Mouse (Mus musculus) G1E (cell line): ENCODE data around the gene Gal3st2.

Source experiments
- CTCF ChIP-seq: IDR thresholded peaks from 2 replicates; pipeline ENCODE4 v1.5.1; 2012; ENCODE audit warnings: low read depth, low read length, inconsistent platforms, mixed read lengths
- GATA1 ChIP-seq: IDR thresholded peaks from 2 replicates; pipeline ENCODE4 v1.6.1; 2012; ENCODE audit warnings: borderline replicate concordance, low read length, inconsistent platforms, mixed read lengths
- GATA2 ChIP-seq: IDR thresholded peaks from 2 replicates; pipeline ENCODE4 v1.6.1; 2012; ENCODE audit warnings: low read depth, low read length, inconsistent platforms, borderline replicate concordance
- POLR2AphosphoS5 ChIP-seq: IDR thresholded peaks from 2 replicates; pipeline ENCODE4 v1.6.1; 2012; ENCODE audit warnings: low read depth, low read length, inconsistent platforms; ENCODE audit not compliant: insufficient replicate concordance
- TAL1 ChIP-seq: conservative IDR thresholded peaks from 2 replicates; pipeline ENCODE4 v1.6.1; 2012; ENCODE audit warnings: low read depth, low read length, inconsistent platforms, mixed read lengths

GRCm38 (mm10) chr1:93835211-93835610 is 25.9 kb upstream of the Gal3st2 start:
- TF ChIP-seq CTCF (no peak), POLR2AphosphoS5 (no peak), TAL1 (no peak), GATA1 (no peak), GATA2 (no peak)
